Mouse (Mus musculus): ENCODE data around the gene Krtap24-1.

Krtap24-1 gene

DNA sequence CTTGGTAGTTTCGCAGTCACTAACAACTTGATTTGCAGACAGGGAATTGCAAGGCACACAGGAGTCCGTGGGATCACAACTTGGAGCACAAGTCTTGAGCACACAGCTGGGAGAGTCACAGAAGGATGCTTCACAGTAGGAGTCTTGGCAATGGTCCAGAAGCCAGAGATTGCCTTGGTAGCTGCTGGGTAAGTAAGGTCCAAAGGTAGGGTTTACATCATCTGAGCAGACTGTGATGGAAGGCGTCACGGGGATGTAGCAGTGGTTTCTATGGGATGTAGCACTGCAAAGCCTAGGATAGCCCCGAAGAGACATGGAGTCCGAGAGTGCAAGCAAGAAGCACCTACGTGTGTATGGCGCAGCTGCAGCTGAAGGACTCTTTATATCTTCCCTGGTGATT lies at the start of gene Krtap24-1:
Krtap24-1 (minus strand) TSS at position 358 of the 400 bp plus-strand sequence.
- no peak for DNase-seq (ENCODE audit: low read depth, low spot score)

DNA sequence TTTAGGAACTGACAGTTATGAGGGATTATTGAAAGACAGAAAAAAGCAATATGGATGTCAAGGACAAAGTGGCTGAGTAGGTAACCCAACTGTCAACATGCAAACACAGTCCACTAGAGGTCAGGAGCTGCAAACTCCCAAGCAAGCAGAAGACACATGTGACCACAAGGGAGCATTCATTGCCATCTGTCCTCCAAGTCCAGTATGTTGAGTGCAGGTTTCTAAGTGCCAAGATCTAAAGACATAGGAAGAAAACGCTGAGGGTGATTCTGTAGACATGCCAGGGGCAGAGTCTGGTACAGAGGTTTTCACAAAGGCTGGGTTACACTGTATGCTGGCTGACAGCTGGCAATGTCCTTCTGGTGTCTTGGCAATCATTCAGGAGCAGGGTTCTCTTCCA lies 45.3 kb upstream of the Krtap24-1 start:
- DNase-seq (ENCODE audit: low read depth, low spot score): no peak

DNA sequence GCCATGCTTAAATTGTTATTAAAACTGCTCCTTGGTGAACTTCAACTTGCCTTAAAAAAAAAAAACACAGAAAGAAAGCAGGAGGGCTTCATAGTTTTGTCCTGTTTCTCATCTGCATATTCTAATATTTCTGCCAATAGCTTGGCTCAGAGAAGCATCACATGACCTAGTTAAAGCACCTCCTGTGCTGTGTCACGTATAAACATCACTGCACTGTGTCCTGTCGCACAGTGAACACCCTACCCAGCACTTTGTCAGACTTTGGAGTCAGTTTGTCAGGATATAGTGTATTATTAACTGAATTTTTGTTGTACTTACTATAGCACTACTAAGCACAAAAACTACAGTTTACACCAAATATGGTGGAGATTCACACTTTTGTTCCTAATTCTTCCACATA lies 39.9 kb upstream of the Krtap24-1 start:
- DNase-seq (ENCODE audit: low read depth, low spot score): no peak

DNA sequence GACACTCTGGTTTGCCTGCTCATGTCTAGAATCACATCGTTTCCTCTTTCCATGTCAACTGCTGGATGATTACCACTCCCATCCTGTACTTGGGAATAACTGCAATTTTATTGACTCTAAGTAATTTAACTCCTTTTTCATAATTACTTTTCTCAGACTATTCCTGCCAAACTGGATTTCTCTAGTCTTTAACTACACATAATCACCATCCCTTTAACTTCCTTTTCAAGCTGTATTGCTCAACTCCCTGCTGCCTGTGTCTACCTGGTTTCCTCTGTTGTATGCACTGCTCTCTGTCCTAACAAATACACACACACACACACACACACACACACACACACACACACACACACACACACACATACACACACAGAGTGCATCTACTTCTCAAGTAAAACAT lies 39.0 kb upstream of the Krtap24-1 start:
- DNase-seq (ENCODE audit: low read depth, low spot score): no peak

DNA sequence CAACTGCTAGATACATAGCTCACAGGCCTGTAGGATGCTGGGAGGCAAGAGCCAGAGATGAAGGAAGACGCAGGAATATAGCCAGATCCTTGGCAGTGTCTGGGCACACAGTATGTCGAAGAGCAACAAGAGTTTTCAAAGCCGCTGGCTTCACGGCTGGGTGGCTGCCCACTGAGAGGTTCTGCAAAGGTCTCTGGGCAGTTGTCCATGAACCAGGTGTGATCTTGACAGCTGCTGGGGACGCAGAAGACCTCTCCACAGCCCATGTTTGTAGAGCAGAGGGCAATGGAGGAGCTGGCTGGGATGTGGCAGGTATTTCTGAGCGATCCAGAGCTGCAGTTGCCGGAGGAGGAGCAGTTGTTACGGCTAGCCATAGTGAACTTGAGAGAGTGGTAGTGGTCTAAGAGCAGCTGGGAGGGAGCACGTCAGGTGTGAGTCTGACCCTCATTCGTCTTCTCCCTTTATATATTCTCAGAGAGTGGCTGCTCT lies 35.3 kb upstream of the Krtap24-1 start, which contains the start of gene Krtap26-1:
Krtap26-1 (minus strand) TSS at position 439 of the 489 bp plus-strand sequence.
- no peak for DNase-seq (ENCODE audit: low read depth, low spot score)

DNA sequence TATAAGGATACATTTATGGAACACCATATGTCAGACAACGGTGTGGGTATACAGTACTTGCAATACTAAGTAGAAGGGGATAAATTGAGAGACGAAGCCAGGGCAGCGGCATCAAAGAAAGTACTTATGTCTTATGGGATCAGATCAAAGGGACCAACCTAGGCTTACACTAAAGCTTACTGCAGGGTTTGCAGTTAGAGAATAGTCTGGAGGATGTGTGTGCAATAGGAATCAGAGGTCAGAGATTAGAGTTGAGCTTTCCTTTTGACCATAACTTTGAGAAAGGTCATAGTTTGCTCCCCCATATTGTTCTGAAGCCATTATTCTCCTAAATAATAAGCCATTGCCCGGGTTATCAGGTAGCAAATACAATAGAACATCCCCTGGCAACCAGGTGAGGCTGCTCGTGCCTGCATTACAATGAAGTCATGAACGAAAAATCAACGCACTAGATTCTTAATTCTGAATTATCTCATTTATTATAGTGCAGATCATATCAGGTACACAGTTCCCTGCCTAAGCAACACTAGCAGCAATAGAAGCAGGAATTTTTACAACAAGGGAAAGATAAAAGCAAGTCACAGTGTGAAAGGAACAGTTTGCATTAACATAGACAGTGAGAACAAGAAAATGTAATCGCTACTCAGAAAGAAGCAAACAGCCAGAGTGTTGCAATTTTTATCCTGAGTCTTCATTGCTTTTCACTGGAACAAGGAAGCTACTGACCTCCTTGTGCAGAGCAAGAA lies 34.5 kb upstream of the Krtap24-1 start:
- no peak for DNase-seq (ENCODE audit: low read depth, low spot score)

DNA sequence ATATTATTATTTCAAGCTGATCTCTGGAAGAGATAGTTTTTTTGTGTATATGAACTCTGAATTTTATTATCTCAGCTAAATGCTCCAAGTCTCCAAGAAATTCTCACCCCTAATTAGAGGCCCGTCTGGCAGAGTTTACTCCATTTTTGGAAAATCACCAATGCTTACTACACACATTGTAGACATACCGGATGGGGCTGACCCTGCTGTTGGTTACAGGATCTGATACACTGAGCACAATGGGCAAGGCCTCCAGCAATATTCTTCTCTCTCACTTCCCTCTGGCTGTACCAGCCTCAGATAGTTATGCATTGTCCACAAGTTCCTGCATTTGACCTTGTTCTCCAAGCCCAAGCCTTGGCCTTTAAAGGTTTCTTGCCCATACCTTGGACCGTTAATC lies 28.0 kb upstream of the Krtap24-1 start:
- no peak for DNase-seq (ENCODE audit: low read depth, low spot score)

DNA sequence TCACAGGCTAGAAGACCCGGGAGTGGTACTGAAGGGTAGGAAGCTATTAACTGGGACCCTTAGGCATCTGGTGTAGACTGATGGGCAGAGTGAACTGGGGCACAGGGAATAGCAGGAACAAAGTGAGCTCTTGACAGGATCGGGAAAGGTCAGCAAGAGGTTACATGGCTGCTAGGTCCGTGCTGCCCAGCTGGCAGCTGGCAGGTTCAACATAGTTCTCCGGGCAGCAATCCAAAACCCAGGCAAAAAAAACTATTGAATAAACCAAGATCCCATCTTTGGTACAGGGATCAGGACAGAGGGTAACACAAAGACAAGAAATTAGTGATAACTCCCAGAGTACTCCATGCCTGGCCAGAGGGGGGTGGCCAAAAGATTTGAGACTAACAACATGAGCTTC lies 23.1 kb upstream of the Krtap24-1 start:
- no peak for DNase-seq (ENCODE audit: low read depth, low spot score)

DNA sequence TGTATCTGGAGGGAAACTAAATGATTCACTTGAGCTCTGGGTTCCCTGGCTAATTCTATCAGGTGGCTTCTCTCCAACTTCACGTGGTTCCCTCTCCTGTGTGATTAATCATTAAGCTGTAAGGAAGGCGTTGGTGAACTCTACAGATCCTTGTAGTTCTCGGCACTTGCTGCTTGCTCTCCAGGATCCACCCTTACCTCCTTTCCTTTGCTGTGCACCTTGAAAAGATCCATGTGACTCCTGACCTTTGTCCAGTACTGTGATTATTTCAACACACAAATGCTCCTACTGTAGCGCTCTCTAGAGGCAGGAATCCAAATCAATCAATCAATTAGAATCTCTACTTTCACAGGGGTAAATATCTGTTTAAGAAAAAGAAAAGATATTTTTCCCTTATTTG lies 19.4 kb upstream of the Krtap24-1 start:
- DNase-seq (ENCODE audit: low read depth, low spot score): no peak

DNA sequence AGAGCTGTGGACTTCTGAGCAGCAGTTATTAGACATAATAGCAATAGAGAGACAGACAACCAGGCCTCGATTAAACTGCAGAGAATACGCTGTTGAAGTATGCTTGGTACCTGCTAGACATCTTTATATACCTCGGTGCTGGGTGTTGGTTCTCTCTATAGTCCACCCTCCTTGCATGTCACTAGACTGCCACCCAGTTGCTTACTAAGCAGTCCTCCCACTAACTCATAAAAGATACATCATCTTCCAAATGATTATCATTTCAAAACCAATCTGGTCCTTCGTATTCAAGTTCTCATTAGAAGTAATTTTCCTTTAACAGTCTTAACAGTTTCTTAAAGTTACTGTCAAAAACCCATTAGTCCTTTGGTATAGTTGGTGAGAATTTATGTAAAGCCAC lies 15.5 kb upstream of the Krtap24-1 start, which contains the start of gene 2310079G19Rik:
2310079G19Rik (minus strand) TSS at position 101 of the 400 bp plus-strand sequence.
- DNase-seq (ENCODE audit: low read depth, low spot score): no peak

DNA sequence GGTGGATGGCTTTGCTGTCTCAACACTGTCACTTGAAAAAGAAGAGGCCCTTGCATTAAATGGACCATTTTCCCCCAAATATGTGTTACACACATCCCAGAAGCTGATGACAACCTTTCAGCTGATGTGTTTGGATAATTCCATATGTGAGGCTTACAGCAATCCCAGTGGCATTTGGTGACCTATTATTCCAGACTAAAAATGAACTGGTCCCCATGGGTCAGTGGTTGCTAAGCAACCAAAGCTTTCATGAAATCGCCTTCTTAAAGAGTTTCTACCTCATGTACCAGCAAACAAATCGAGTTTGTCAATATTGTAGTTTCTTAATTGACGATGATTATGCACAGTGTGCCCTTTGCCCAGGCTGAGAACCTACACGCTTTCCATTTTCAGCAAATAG lies 633 bp upstream of the Krtap24-1 start:
- DNase-seq (ENCODE audit: low read depth, low spot score): no peak

DNA sequence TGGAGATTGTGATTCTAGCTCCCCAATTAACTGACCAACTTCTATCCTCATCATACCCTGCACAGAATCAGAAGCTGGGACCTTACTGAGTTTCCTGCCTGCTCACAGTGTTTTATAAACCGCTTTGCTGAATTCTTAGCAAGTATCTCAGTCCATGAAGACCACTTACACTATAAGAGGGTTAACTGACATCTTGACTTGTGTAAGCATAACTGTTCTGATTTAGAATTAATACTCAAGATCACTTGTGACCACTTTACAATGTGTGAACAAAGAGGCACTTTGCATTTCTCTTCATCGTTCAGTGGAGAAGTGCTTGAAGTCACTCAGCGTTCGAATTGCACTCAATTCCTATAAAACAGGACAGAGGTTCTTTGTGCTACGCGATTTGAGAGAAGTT lies 7.5 kb downstream of the Krtap24-1 start:
- DNase-seq (ENCODE audit: low read depth, low spot score): no peak

DNA sequence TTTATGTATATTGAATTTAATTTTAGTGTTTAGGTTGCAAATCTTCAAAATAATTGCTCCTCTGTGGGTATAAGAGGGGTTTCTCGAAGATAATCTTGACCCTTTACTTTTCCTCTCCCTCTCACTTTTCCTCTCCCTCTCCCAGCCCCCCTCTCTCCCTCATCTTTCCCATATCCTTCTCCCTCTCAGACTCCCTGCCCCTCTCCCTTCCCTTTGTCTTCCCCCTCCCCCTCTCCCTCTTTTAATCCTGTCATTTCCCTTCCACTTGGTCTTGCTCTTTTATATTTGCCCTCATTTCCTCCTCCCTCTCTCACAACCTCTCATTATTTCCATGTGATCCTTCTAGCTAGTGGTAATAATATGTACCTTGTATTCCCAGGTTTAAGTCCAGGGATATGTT lies 9.6 kb downstream of the Krtap24-1 start:
- DNase-seq (ENCODE audit: low read depth, low spot score): no peak

DNA sequence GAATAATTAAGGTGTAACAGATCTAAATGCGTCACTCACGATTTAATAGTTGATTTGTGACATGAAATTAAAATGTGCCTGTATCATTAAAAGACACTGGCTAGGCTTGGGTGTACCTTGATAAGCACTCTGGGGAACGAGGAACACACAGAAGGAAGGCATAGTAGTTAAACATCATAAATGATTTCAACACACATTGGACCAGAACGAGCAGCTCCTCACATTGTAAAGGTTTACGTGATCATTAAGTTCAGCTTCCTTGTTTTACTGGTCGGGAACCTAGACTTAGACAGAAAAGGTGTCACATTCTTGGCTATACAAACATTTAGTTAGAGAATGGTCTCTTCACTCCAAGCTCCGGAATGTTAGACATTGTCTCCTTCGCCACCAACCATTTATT lies 11.8 kb downstream of the Krtap24-1 start:
- DNase-seq (ENCODE audit: low read depth, low spot score): no peak

DNA sequence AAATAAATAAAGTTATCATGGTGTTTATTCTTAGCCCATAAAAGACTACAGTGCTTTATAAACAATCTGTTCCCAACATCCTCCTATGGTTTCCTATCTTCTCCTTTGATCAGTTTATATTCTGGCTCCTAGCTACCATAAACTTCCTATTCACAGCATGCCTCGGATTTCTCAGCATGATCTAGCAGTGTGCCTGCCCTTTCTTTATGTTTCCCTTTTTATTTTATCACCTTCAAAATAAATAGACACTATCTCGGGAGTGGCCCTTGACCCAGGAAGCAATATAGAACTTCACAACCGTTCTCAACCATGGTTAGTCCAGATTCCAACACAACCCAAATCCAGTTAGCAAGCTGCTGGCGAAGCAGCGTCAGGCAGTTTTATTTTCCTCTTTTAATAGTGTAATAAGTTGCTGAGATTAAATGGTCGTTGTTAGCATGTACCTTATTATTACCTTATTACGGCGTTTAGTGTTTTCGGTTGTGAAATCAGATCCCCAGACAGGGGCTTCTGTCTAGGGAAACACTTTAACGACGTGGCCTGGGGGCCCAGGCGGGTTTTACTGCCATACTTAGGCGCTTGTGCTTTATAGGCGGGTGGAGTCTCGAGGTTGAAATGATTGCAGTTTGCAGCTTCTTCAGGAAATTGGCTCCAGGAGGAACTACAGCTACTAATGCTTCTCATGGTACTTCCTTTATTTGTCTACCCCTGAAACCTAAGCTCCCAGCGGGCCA lies 12.4 kb downstream of the Krtap24-1 start:
- DNase-seq (ENCODE audit: low read depth, low spot score): peak; percentile 90

DNA sequence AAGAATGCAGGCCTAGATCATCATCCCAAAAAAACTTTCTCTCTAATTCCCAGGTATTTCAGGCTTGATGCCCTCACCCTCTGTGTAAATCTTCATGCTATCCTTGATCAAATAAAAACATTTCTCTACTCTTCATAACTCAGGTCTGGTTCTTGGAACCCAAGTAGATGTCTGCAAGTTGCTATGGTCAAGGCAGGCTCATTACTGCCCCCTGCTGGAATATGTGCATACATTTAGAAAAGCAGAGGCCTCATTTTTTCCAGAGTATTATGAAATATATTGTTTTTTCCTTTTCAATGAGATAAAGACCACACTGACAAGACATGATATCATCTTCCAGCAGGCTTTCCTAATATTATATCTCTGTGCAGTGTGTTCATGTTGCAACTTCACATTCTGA lies 19.3 kb downstream of the Krtap24-1 start:
- DNase-seq (ENCODE audit: low read depth, low spot score): no peak

DNA sequence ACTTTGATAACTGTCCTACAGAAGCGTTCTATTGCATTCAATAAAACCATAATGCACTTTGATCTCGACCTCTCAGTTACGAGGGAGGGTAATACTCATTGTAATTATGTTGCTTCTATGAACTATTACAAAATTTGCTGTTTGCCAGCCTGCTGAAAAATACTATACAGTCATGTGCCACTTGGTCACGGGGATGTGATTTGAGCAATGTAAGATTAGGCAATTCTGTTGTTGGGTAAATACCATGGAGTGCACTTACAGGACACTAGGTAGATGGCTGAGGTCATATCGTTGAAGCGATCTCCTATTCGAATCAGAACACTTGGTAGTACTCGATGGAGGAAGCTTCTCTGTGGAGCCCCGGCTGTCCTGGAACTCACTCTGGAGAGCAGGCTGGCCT lies 28.7 kb downstream of the Krtap24-1 start:
- no peak for DNase-seq (ENCODE audit: low read depth, low spot score)

DNA sequence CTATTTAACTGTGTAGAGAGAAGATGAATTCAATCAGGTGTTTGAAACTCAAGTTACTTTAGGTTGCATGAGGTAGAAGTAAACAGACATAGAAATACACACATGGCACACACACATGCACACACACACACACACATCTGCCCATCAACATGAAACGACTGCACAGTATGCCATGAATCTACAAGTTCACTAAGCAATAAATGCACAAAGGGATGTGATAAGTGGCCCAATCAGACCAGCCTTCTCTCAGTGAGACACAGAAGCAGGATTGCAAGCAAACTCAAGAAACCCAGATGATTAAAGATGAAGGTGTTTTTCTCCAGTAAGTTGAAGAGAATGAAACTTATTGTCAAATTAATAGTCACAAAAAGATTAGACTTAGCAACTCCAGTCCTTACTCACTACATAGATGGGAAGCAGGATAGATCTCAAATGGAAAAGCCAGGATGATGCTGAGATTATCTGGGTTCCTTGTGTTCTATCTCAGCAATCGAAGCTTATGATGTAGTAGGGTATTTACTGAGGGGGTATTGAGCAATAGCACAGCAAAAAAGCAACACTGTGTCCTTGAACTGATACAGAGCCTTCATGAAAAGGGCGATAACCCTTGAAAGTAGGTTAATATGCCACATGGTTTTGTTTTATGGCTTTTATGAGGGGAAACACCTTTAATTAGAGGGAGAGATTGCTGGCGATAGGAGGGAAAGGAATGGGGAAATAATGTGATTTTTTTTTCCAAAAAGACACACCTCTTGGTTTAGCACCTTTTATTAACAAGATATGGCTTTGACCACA lies 36.0 kb downstream of the Krtap24-1 start:
- no peak for DNase-seq (ENCODE audit: low read depth, low spot score)

DNA sequence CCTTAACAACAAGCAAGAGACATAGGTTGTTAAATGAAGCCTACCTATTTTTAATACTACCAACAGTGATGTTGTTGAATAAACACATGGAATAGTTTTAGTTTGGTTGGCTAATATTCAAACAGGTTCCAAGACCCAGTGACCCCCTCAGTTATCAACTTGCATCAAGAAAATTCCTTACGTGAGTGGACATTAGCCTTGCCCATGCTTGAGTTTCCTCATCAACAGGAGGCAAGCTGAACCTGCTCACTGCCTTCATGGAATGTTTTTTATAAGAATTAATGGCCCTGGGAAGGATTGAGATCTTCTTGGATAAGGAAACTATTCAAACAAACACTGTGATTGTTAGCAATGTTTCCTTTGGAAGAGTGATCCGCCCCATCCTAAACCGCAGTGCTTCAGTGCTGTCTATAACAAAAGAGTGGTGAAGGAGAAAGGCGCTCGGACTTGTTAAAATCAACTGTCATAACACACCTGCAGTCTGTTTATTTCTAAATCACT lies 39.1 kb downstream of the Krtap24-1 start:
- no peak for DNase-seq (ENCODE audit: low read depth, low spot score)

DNA sequence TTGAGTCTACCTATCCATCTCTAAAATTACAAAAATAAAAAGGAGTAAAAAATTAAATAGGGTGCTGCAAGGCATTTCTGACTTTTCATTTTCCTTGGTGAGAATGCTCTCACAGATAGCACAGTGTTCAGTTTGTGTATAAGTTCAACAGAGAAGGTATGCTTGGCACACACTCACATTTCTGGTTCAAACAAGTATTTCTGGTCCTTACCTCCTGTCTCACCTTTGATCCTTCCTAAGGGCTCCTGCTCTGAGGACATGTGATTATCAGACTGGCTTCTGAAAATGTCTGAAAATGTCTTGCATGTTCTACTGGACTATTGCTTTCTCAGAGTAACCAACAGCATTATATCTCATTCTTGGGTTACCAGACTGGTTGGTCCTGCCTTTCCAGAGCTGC lies 41.9 kb downstream of the Krtap24-1 start:
- DNase-seq (ENCODE audit: low read depth, low spot score): no peak

DNA sequence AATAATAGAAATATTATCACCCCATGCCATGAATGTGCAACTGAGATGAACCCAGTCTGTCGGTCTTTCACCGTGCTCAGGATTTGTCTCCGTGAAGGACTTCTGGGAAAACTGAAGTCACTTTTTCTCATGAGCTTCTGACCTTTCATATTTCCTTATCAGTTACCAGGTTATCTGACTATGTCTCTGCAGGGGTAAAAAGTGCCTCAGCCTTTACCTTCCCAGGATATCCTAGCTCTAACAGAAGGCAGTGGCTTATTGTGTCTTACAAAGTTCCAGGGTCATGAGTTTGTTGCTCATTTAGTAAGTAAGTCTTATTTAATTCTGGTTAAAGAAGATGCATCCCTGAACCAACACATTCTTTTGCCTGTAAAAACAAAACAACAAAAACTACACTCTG lies 42.3 kb downstream of the Krtap24-1 start:
- no peak for DNase-seq (ENCODE audit: low read depth, low spot score)

DNA sequence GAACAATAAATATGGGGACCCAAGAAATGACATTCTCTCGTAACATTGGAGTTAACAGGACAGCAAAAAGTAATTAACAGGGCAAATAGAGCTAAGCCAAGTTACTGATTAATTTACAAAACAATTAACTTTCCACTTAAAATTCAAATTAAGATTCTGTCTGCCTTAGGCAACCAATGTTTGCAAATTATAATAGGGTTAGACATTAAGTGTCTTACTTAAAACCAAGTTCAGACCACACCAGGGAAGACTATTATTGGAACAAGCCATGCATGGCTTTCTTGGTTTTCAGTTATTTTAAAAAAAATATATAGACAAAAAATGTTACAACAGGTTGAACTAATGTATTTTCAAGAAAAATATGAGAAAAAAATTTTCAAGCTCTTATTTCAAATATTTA lies 43.0 kb downstream of the Krtap24-1 start:
- DNase-seq (ENCODE audit: low read depth, low spot score): no peak

All from forelimb bud, embryonic 11.5 days (tissue).